Mouse (Mus musculus) left cerebral cortex, postnatal 10 days (tissue): ENCODE results near the gene Slc44a3. TPM values are rescaled to one million over a fixed set of nuclear protein-coding genes. Genes with fewer than 3 reads are reported as not detected.

Source experiments
- DNase-seq, 2 experiments: peaks; one replicate each; pipeline ENCODE4 v3.0.0; 2021 to 2022; ENCODE audit warnings: low spot score in 2 of 2, mixed read lengths in 1 of 2; ENCODE audit errors: extremely low spot score in 1 of 2
- intact Hi-C: fragments of 180-260 bp; cut with DNase I; formaldehyde crosslinking; loops from one replicate; pipeline ENCODE4 v1.15.1; 2025
- total RNA-seq, 2 experiments: library from RNA; stranded (reverse); gene quantifications; 2 replicates each; pipeline ENCODE4 v1.2.3; 2021

Gene Slc44a3
- total RNA-seq, 2 experiments from 2014 or later, result 0.17 TPM; not detected in 1

- no peak for DNase-seq
- intact Hi-C loops, result no loop called here
Measured at GRCm38 (mm10) chr3:121471703-121472102, 60.5 kb downstream of the Slc44a3 start.

DNA sequence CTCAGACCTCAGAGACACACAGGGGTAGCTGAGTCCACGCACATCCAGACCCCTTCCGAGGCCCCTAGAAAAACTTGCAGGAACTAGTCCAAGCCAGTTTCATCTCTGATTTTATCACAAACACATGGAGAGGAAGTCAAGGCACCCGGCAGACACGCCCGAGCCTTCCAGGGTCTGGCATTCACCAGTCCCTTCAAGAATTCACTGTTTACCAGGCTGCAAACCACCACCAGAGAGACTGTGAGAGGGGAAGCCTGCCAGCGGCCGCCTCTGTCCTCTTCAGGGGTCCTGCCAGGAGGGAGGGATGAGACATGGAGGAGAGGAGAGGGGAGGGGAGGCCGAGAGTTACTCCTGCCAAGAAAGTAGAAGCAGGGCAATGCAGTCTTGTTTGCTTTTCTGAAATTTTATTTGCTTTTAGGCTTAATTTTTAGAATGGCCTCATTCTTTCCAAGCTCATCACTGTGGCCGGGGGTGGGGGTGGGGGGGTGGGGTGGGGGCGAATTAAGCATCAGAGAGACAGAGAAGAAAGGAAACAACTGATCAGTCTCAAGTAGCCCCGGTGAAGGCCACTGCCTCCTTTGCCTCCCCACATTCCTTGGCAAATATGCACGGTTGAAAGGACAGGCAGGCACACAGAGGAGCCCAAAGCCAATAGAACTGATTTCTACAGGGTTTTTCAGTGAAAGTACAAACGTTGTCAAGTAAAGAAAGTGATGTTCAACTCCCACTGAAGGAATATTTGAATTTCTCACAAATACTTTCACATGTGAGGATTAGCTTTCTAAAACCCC is 62.8 kb downstream of the Slc44a3 start:
- DNase-seq, result peak; percentile 20 to 65

DNA sequence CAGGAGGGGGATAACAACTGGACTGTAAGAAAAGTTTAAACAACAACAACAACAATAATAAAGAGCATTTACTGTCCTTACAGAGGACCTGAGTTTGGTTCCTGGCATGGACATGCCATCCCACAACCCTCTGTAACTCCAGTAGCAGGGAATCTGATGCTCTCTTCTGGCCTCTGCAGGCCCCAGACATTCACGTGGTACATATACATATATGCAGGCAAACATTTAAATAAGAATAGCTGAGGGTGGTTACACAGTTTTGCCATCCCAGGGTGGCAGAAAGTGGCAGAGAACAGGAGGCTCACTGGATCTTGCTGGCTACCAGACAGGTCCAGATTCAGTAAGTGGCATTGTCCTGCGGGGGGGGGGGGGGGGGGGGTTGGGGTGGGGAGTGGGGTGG is 64.1 kb downstream of the Slc44a3 start:
- intact Hi-C loops, result no loop called here
- no peak for DNase-seq

More for the DNA sequence above, 62.8 kb downstream of the Slc44a3 start:
- intact Hi-C loops, result no loop called here

DNA sequence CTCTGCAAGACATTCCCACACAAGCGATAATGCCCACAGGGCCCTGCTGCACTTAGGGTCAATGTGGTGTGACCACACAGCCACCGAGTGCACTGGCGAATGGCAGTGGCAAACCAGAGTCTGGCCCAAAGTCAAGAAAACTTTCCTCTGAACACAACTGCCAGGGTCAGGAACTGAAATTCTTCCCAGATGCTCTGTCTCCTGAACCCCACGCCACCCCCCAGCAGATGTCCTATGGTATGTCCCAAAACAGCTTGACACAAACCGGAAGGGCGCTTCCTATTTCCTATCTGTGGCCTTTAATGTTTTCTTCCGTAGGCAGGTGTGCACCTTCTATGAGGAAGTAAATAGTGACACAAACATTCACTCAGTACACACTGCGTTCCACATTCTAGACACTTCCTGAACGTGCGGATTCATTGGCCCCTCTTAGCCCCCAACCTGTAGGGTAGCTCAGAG is 65.1 kb downstream of the Slc44a3 start:
- intact Hi-C loops, result no loop called here
- DNase-seq, result peak in 1 of 2 experiments; percentile 56

GRCm38 (mm10) chr3:121465795-121466194 is 66.4 kb downstream of the Slc44a3 start:
- intact Hi-C loops, result no loop called here

DNA sequence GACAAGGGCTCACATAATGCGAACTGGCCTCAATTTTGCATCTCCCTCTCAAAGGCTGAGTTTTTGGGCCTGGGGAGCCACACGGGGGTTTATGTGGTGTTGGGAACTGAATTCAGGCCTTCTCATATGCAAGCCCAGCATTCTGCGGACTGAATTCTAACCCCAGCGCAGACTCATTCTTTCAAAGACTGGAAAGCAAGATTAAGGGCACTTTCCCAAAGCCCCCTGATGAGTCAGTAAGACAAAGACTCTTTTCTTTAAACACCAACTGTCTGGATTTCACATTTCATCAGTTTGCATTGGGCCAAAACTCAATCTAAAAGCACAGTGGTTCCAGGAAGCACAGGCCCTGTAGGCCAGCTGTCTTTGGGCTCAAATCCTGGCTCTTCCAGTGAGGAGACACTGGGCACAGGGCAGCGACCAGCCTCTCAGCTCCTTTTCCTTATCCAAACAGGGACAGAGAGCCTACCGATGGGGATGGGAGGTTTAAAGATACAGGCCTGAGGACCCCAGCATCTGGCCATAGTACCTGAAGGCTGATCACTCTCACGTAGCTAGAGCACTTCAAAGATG is 67.4 kb downstream of the Slc44a3 start:
- no peak for DNase-seq
- intact Hi-C loops, result no loop called here

More at GRCm38 (mm10) chr3:121465795-121466194, 66.4 kb downstream of the Slc44a3 start:
- DNase-seq, result no peak

DNA sequence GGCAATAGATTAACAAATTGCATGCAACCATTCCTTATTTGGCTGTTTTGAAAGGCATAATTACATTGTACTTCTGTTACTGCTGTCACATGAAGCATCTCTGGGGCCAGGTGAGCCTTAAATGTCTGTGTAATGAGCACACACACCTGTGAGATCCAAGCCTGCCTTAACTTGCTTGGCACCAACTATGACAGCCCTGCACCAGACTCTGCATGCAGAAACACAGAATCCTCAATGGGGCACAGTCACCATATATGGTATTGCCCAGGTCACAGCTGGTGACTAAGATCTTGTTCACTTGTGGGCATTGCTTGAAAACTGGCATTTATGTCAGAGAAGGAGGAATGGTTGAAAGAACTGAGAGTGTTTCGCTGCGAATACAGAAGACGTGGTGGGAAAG is 69.4 kb downstream of the Slc44a3 start:
- DNase-seq, result no peak
- intact Hi-C loops, result no loop called here

DNA sequence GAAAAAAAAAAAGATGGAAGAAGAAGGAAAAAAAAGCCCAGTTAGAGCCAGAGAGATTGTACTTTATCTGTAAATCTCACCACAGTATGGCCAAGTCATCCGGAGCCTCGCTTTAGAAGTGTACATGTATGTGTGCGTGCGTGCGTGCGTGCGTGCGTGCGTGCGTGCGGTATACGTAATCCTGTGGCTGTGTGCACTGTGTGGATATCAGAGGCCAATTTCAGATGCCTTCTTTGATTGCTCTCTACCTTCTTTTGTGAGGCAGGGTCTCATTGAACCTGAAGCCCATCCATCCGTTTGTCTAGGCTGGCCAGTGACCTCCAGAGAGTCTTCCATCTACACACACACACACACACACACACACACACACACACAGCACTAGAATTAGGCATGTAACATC is 70.7 kb downstream of the Slc44a3 start:
- intact Hi-C loops, result no loop called here

GRCm38 (mm10) chr3:121460473-121461193 is 71.6 kb downstream of the Slc44a3 start:
- intact Hi-C loops, result no loop called here
- DNase-seq, result no peak

More for the DNA sequence above, 70.7 kb downstream of the Slc44a3 start:
- no peak for DNase-seq

GRCm38 (mm10) chr3:121458545-121459492 is 73.4 kb downstream of the Slc44a3 start:
- DNase-seq, result no peak
- intact Hi-C loops, result no loop called here

DNA sequence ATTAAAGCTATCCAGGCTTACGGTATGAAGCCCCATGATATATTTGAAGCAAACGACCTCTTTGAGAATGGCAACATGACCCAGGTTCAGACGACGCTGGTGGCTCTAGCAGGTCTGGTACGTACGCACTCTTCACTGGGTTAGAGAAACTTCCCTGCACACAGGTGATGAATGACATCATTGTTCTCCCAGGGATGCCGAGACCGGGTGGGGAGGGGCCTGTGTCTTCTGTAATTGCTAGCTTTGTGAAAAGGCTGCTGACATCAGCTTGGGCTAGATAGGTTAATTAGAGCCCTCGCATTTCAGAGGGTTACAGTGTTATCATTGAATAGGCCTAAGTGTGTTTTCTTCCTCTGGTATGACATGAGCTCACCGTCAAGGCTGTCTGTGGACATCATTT is 80.8 kb downstream of the Slc44a3 start:
- DNase-seq, result no peak
- intact Hi-C loops, result no loop called here

- intact Hi-C loops, result no loop called here
Measured at GRCm38 (mm10) chr3:121449527-121449926, 82.7 kb downstream of the Slc44a3 start.

GRCm38 (mm10) chr3:121448606-121449005 is 83.6 kb downstream of the Slc44a3 start:
- no peak for DNase-seq
- intact Hi-C loops, result no loop called here

More at GRCm38 (mm10) chr3:121449527-121449926, 82.7 kb downstream of the Slc44a3 start:
- no peak for DNase-seq

- no peak for DNase-seq
- intact Hi-C loops, result no loop called here
Measured at GRCm38 (mm10) chr3:121448029-121448468, 84.2 kb downstream of the Slc44a3 start.

- intact Hi-C loops, result no loop called here
- DNase-seq, result no peak
Measured at GRCm38 (mm10) chr3:121446454-121446853, 85.8 kb downstream of the Slc44a3 start.

DNA sequence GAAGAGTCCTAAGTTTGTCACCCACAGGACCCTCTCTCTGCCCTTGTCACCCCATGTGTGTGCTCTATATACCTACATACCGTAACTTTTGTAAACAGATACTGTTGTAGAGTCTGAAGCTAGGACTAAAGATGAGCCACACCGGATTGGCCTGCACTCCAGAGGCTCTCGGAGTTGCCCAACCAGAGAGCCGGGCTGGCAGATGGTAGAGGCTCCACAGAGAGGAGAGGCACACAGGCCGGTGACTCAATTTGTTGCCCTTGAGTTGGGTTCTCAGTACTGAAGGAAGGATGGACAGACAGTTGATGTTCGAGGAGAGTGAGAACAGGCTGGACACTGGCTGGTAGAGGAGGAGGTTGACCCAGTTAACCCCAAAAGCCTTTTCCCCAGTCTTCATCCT is 87.8 kb downstream of the Slc44a3 start:
- intact Hi-C loops, result no loop called here
- DNase-seq, result no peak

GRCm38 (mm10) chr3:121443861-121444271 is 88.3 kb downstream of the Slc44a3 start:
- intact Hi-C loops, result no loop called here

GRCm38 (mm10) chr3:121442288-121442687 is 89.9 kb downstream of the Slc44a3 start:
- DNase-seq, result no peak
- intact Hi-C loops, result no loop called here

More at GRCm38 (mm10) chr3:121443861-121444271, 88.3 kb downstream of the Slc44a3 start:
- DNase-seq, result no peak
